Mouse (Mus musculus): ENCODE results near the gene Rbm39. TPM values are rescaled to one million over a fixed set of nuclear protein-coding genes. Genes with fewer than 3 reads are reported as not detected.

Rbm39 gene
- polyA plus RNA-seq, 1 experiment from 2014 or later = 494 TPM

- H3K4me1 ChIP-seq (replicated peaks; ENCODE audit: control insufficient read depth, insufficient read depth, low read length) = peaks cover 41% of the 10 kb centered on the region
- no peak overlapping the region for H3K4me3 ChIP-seq (replicated peaks; ENCODE audit: low read length)
- no peak overlapping the region for H3K4me2 ChIP-seq (ENCODE audit: low read length)
- H3K9me3 ChIP-seq (ENCODE audit: control insufficient read depth, low read length) = no peaks in the 10 kb centered on the region
- no peak for ATAC-seq
- no peak overlapping the region for H3K27ac ChIP-seq (ENCODE audit: low read length)
- WGBS = 45% methylated on average over 3 of the region's 3 CpGs
- H3K36me3 ChIP-seq (ENCODE audit: control insufficient read depth, insufficient read depth) = no peaks in the 10 kb centered on the region
- H3K9ac ChIP-seq (replicated peaks; ENCODE audit: low read depth, low read length) = no peak overlapping the region
- no peaks in the 10 kb centered on the region for H3K27me3 ChIP-seq (replicated peaks; ENCODE audit: control insufficient read depth, insufficient read depth, low read length)
Observed at GRCm38 (mm10) chr2:156199944-156200343, 19.9 kb upstream of the Rbm39 start.

- no peak for ATAC-seq
- H3K4me3 ChIP-seq (replicated peaks; ENCODE audit: low read length) = peak overlapping the region; percentile 88
- H3K36me3 ChIP-seq (ENCODE audit: control insufficient read depth, insufficient read depth) = no peaks in the 10 kb centered on the region
- H3K4me2 ChIP-seq (ENCODE audit: low read length) = peak overlapping the region; percentile 64
- peaks cover 29% of the 10 kb centered on the region for H3K4me1 ChIP-seq (replicated peaks; ENCODE audit: control insufficient read depth, insufficient read depth, low read length)
- 5% methylated on average over 17 of the region's 17 CpGs for WGBS
- peak overlapping the region; percentile 98 for H3K27ac ChIP-seq (ENCODE audit: low read length)
- peak overlapping the region; percentile 94 for H3K9ac ChIP-seq (replicated peaks; ENCODE audit: low read depth, low read length)
- H3K27me3 ChIP-seq (replicated peaks; ENCODE audit: control insufficient read depth, insufficient read depth, low read length) = no peaks in the 10 kb centered on the region
- no peaks in the 10 kb centered on the region for H3K9me3 ChIP-seq (ENCODE audit: control insufficient read depth, low read length)
Observed at GRCm38 (mm10) chr2:156197129-156197911, 17.3 kb upstream of the Rbm39 start.

- H3K27me3 ChIP-seq (replicated peaks; ENCODE audit: control insufficient read depth, insufficient read depth, low read length) = no peaks in the 10 kb centered on the region
- H3K4me3 ChIP-seq (replicated peaks; ENCODE audit: low read length) = peak within 1 kb of the TSS; percentile 88
- H3K4me1 ChIP-seq (replicated peaks; ENCODE audit: control insufficient read depth, insufficient read depth, low read length) = peaks cover 29% of the 10 kb centered on the region
- WGBS = under 1% methylated on average over 87 of the region's 88 CpGs
- no peaks in the 10 kb centered on the region for H3K9me3 ChIP-seq (ENCODE audit: control insufficient read depth, low read length)
- H3K9ac ChIP-seq (replicated peaks; ENCODE audit: low read depth, low read length) = peak within 1 kb of the TSS; percentile 94
- peak within 1 kb of the TSS; percentile 98 for H3K27ac ChIP-seq (ENCODE audit: low read length)
- ATAC-seq = peak; percentile 97
- peak within 1 kb of the TSS; percentile 64 for H3K4me2 ChIP-seq (ENCODE audit: low read length)
- H3K36me3 ChIP-seq (ENCODE audit: control insufficient read depth, insufficient read depth) = no peaks in the 10 kb centered on the region
Observed at GRCm38 (mm10) chr2:156196302-156197128, 16.5 kb upstream of the Rbm39 start, which contains the start of gene Phf20. Gene Phf20 (plus strand): TSS chr2:156196466.

- no peak overlapping the region for H3K4me3 ChIP-seq (replicated peaks; ENCODE audit: low read length)
- no peak for ATAC-seq
- H3K27me3 ChIP-seq (replicated peaks; ENCODE audit: control insufficient read depth, insufficient read depth, low read length) = no peaks in the 10 kb centered on the region
- H3K9me3 ChIP-seq (ENCODE audit: control insufficient read depth, low read length) = no peaks in the 10 kb centered on the region
- H3K4me2 ChIP-seq (ENCODE audit: low read length) = no peak overlapping the region
- peaks cover 23% of the 10 kb centered on the region for H3K4me1 ChIP-seq (replicated peaks; ENCODE audit: control insufficient read depth, insufficient read depth, low read length)
- H3K9ac ChIP-seq (replicated peaks; ENCODE audit: low read depth, low read length) = no peak overlapping the region
- H3K36me3 ChIP-seq (ENCODE audit: control insufficient read depth, insufficient read depth) = no peaks in the 10 kb centered on the region
- H3K27ac ChIP-seq (ENCODE audit: low read length) = no peak overlapping the region
Observed at GRCm38 (mm10) chr2:156194571-156194970, 14.5 kb upstream of the Rbm39 start.

GRCm38 (mm10) chr2:156193066-156193862 is 13.2 kb upstream of the Rbm39 start:
- H3K9ac ChIP-seq (replicated peaks; ENCODE audit: low read depth, low read length) = no peak overlapping the region
- 78% methylated on average over 3 of the region's 3 CpGs for WGBS
- ATAC-seq = no peak

GRCm38 (mm10) chr2:156192068-156192467 is 12.0 kb upstream of the Rbm39 start:
- WGBS = 66% methylated on average over 2 of the region's 2 CpGs

More at GRCm38 (mm10) chr2:156193066-156193862, 13.2 kb upstream of the Rbm39 start:
- no peaks in the 10 kb centered on the region for H3K9me3 ChIP-seq (ENCODE audit: control insufficient read depth, low read length)
- H3K36me3 ChIP-seq (ENCODE audit: control insufficient read depth, insufficient read depth) = no peaks in the 10 kb centered on the region
- H3K4me2 ChIP-seq (ENCODE audit: low read length) = no peak overlapping the region
- no peak overlapping the region for H3K27ac ChIP-seq (ENCODE audit: low read length)
- no peak overlapping the region for H3K4me3 ChIP-seq (replicated peaks; ENCODE audit: low read length)
- H3K27me3 ChIP-seq (replicated peaks; ENCODE audit: control insufficient read depth, insufficient read depth, low read length) = no peaks in the 10 kb centered on the region
- peaks cover 15% of the 10 kb centered on the region for H3K4me1 ChIP-seq (replicated peaks; ENCODE audit: control insufficient read depth, insufficient read depth, low read length)

GRCm38 (mm10) chr2:156191540-156191939 is 11.5 kb upstream of the Rbm39 start:
- no peak overlapping the region for H3K9ac ChIP-seq (replicated peaks; ENCODE audit: low read depth, low read length)
- WGBS = 95% methylated on average over 2 of the region's 2 CpGs

More at GRCm38 (mm10) chr2:156192068-156192467, 12.0 kb upstream of the Rbm39 start:
- H3K36me3 ChIP-seq (ENCODE audit: control insufficient read depth, insufficient read depth) = no peaks in the 10 kb centered on the region
- no peak overlapping the region for H3K4me2 ChIP-seq (ENCODE audit: low read length)
- H3K4me1 ChIP-seq (replicated peaks; ENCODE audit: control insufficient read depth, insufficient read depth, low read length) = peaks cover 6% of the 10 kb centered on the region
- ATAC-seq = no peak
- no peaks in the 10 kb centered on the region for H3K9me3 ChIP-seq (ENCODE audit: control insufficient read depth, low read length)
- no peak overlapping the region for H3K9ac ChIP-seq (replicated peaks; ENCODE audit: low read depth, low read length)
- H3K27me3 ChIP-seq (replicated peaks; ENCODE audit: control insufficient read depth, insufficient read depth, low read length) = no peaks in the 10 kb centered on the region
- no peak overlapping the region for H3K27ac ChIP-seq (ENCODE audit: low read length)
- no peak overlapping the region for H3K4me3 ChIP-seq (replicated peaks; ENCODE audit: low read length)

GRCm38 (mm10) chr2:156190004-156190896 is 10.2 kb upstream of the Rbm39 start:
- ATAC-seq = no peak
- WGBS = 84% methylated on average over 14 of the region's 14 CpGs
- Histone ChIP-seq H3K4me2 (ENCODE audit: low read length) (no peak overlapping the region), H3K4me1 (replicated peaks; ENCODE audit: control insufficient read depth, insufficient read depth, low read length) (no peaks in the 10 kb centered on the region), H3K27ac (ENCODE audit: low read length) (no peak overlapping the region), H3K9me3 (ENCODE audit: control insufficient read depth, low read length) (no peaks in the 10 kb centered on the region), H3K27me3 (replicated peaks; ENCODE audit: control insufficient read depth, insufficient read depth, low read length) (no peaks in the 10 kb centered on the region), H3K36me3 (ENCODE audit: control insufficient read depth, insufficient read depth) (no peaks in the 10 kb centered on the region), H3K4me3 (replicated peaks; ENCODE audit: low read length) (no peak overlapping the region), H3K9ac (replicated peaks; ENCODE audit: low read depth, low read length) (no peak overlapping the region)

More at GRCm38 (mm10) chr2:156191540-156191939, 11.5 kb upstream of the Rbm39 start:
- Histone ChIP-seq H3K4me1 (replicated peaks; ENCODE audit: control insufficient read depth, insufficient read depth, low read length) (peaks cover 6% of the 10 kb centered on the region), H3K36me3 (ENCODE audit: control insufficient read depth, insufficient read depth) (no peaks in the 10 kb centered on the region), H3K27ac (ENCODE audit: low read length) (no peak overlapping the region), H3K4me3 (replicated peaks; ENCODE audit: low read length) (no peak overlapping the region), H3K27me3 (replicated peaks; ENCODE audit: control insufficient read depth, insufficient read depth, low read length) (no peaks in the 10 kb centered on the region), H3K9me3 (ENCODE audit: control insufficient read depth, low read length) (no peaks in the 10 kb centered on the region), H3K4me2 (ENCODE audit: low read length) (no peak overlapping the region)
- ATAC-seq = no peak
